Mouse (Mus musculus) hindbrain, embryonic 10.5 days (tissue): ENCODE results near the gene Ptges2. TPM values are rescaled to one million over a fixed set of nuclear protein-coding genes. Genes with fewer than 3 reads are reported as not detected.

Source experiments
- DNase-seq: peaks from one replicate; pipeline ENCODE4 v3.0.0-alpha.2; 2017; ENCODE audit warnings: low spot score
- H3K27ac ChIP-seq: fragments of 300-500 bp; sonication (generic); 2 replicates; pipeline ENCODE4 v1.5.1; 2016; ENCODE audit warnings: mild to moderate bottlenecking, moderate library complexity
- H3K27me3 ChIP-seq: fragments of 300-500 bp; sonication (generic); 2 replicates; pipeline ENCODE4 v1.6.1; 2016; ENCODE audit warnings: mild to moderate bottlenecking; ENCODE audit not compliant: poor library complexity, insufficient read depth, severe bottlenecking
- H3K36me3 ChIP-seq: fragments of 300-500 bp; sonication (generic); 2 replicates; pipeline ENCODE4 v1.6.1; 2016; ENCODE audit warnings: mild to moderate bottlenecking, moderate library complexity
- H3K4me1 ChIP-seq: fragments of 300-500 bp; sonication (generic); replicated peaks from 2 replicates; pipeline ENCODE4 v1.6.1; 2016; ENCODE audit warnings: mild to moderate bottlenecking
- H3K4me3 ChIP-seq: fragments of 300-500 bp; sonication (generic); 2 replicates; pipeline ENCODE4 v1.5.1; 2016; ENCODE audit warnings: mild to moderate bottlenecking, moderate library complexity
- H3K9me3 ChIP-seq: fragments of 300-500 bp; sonication (generic); 2 replicates; pipeline ENCODE4 v1.6.1; 2016; ENCODE audit warnings: mild to moderate bottlenecking, moderate library complexity
- WGBS: fragments of 180-500 bp; shearing (Covaris S2); methylation state at CpG from one replicate; pipeline ENCODE4 v1.1.7; 2016; 5-methylcytosine and 5-hydroxymethylcytosine counted together
- polyA plus RNA-seq: library from polyadenylated mRNA; unstranded; fragments of >200 nt; fragmentation: Nextera tagmentation; extraction: Ambion mirVana; gene quantifications from 2 replicates; pipeline ENCODE4 v1.2.1, GENCODE M21; 2016

The Ptges2 gene
- polyA plus RNA-seq, 1 experiment from 2014 or later, result 32.3 TPM

DNA sequence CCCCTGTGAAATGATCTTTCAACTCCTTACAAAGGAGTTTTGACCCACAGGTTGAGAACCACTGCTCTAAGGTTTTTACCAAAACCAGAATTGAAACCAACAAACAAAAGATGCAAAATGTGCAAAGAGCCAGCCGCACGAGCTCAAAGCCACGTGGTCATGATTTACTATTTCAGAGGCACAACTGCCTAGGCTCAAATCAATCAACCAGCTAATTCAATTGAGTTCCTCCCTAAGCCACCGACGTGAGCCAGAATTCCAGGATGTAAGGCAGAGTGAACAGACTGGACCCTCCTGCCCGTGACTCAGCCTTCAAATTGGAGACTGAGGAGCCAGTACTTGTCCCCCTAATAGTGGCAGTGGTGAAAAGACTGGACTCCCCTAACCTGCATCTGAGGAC lies 43.5 kb downstream of the Ptges2 start:
- H3K36me3 ChIP-seq, result no peaks in the 10 kb centered on the region
- H3K27ac ChIP-seq, result peak overlapping the region; percentile 73
- H3K27me3 ChIP-seq, result no peaks in the 10 kb centered on the region
- WGBS, result 62% methylated on average over 6 of the region's 6 CpGs
- no peak for DNase-seq
- H3K4me3 ChIP-seq, result no peak overlapping the region
- H3K4me1 ChIP-seq, result peaks cover 42% of the 10 kb centered on the region
- H3K9me3 ChIP-seq, result no peaks in the 10 kb centered on the region

DNA sequence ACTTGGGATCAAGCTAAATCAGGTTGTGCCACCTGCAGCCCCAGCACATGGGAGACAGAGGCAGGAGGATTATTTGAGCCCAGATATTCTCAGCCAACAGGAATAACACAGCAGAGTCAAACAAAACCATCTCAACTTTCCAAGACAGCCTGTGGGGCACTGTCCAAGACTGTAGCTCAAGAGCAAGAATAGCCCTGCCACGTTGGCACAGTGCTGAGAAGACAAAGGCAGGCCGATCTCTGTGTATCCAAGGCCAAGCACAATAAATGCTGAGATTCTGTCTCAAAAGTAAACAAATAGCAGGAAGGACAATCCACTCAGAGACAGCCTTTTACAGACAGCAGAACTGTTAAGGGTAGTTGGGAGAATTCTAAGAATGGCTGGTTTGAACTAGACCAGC lies 44.5 kb downstream of the Ptges2 start:
- peak overlapping the region; percentile 36; the same call in 1 of the 2 replicates for H3K27ac ChIP-seq

GRCm38 (mm10) chr2:32440632-32441031 lies 44.9 kb downstream of the Ptges2 start:
- H3K4me3 ChIP-seq, result no peak overlapping the region
- no peaks in the 10 kb centered on the region for H3K9me3 ChIP-seq
- 0 out of 2 replicates have a peak, but pooled peaks cover 11% of the 10 kb centered on the region for H3K36me3 ChIP-seq
- H3K27me3 ChIP-seq, result no peaks in the 10 kb centered on the region
- no peak for DNase-seq
- 85% methylated on average over 1 of the region's 1 CpGs for WGBS
- peaks cover 42% of the 10 kb centered on the region for H3K4me1 ChIP-seq
- H3K27ac ChIP-seq, result no peak overlapping the region

More for the DNA sequence above, 44.5 kb downstream of the Ptges2 start:
- no peaks in the 10 kb centered on the region for H3K9me3 ChIP-seq
- H3K36me3 ChIP-seq, result 0 out of 2 replicates have a peak, but pooled peaks cover 7% of the 10 kb centered on the region
- peaks cover 42% of the 10 kb centered on the region for H3K4me1 ChIP-seq
- H3K27me3 ChIP-seq, result no peaks in the 10 kb centered on the region
- DNase-seq, result no peak
- WGBS, result 73% methylated on average over 2 of the region's 2 CpGs
- H3K4me3 ChIP-seq, result no peak overlapping the region

DNA sequence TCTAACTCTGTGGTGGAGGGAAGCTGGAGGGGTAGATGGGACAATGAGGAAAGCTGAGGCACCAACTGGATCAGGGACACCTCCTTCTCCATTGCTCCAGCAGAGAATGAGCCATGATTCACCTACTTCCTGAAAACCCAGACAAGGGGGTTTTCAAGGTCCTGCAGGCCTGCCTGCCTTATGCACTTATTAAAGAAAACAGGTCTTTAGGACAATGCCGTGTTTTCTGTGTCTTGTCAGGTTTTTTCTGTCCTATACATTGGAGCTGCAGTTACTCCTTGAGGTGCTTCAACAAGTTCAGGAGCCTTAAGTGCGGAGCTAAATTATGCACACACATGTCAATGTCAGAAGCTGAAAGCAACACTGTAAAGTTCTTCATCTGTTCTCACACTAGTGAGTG lies 45.9 kb downstream of the Ptges2 start:
- Histone ChIP-seq H3K4me1 (peaks cover 34% of the 10 kb centered on the region), H3K4me3 (no peak overlapping the region), H3K9me3 (no peaks in the 10 kb centered on the region), H3K27me3 (no peaks in the 10 kb centered on the region), H3K36me3 (0 out of 2 replicates have a peak, but pooled peaks cover 11% of the 10 kb centered on the region), H3K27ac (no peak overlapping the region)
- 92% methylated on average over 2 of the region's 2 CpGs for WGBS
- DNase-seq, result no peak

DNA sequence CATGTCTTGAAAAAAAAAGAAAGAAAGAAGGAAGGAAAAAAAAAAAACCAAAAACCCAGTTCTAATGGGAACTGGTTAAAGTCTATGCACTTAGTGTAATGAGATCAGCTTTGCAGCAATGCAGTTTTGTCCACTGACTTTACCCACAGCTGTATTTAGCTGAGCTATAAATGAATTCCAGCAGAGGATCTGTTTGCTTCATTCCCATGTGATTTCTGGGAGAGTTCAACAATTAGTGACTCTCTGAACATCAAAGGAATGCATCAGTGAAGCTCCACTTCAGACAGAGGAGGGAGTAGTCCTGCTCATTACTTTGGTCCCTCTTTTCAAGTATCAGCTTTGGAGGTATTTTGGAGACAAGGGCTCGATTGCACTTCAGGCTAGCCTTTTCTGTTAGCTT lies 49.8 kb downstream of the Ptges2 start:
- Histone ChIP-seq H3K27ac (no peak overlapping the region), H3K4me1 (peaks cover 20% of the 10 kb centered on the region), H3K4me3 (no peak overlapping the region), H3K36me3 (0 out of 2 replicates have a peak, but pooled peaks cover 11% of the 10 kb centered on the region), H3K27me3 (no peaks in the 10 kb centered on the region), H3K9me3 (no peaks in the 10 kb centered on the region)
- DNase-seq, result no peak
- 92% methylated on average over 1 of the region's 1 CpGs for WGBS

- 83% methylated on average over 9 of the region's 9 CpGs for WGBS
- 0 out of 2 replicates have a peak, but pooled peaks cover 11% of the 10 kb centered on the region for H3K36me3 ChIP-seq
- H3K4me1 ChIP-seq, result peaks cover 27% of the 10 kb centered on the region
- no peak for DNase-seq
- H3K9me3 ChIP-seq, result no peaks in the 10 kb centered on the region
- H3K27me3 ChIP-seq, result no peaks in the 10 kb centered on the region
- H3K27ac ChIP-seq, result no peak overlapping the region
- H3K4me3 ChIP-seq, result no peak overlapping the region
These were observed 51.7 kb downstream of the Ptges2 start for GRCm38 (mm10) chr2:32447264-32447936.

DNA sequence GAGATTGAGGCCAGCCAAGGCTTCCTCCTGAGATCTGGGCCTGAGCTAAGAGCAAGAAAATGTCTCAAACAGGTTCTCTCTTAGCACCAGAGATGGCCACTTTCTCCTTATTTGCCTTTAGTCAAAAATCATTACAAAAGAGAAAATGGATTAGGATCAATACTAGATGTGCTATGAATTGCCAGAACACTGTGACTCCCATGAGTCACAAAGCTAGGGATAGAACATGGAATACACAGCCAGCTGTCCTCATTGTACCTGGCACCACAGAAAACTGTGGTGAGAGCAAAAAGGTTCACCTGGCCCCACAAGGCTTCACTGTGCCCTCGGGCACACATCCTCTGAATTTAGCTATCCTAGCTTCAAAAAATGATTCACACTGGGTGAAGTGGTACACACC lies 52.8 kb downstream of the Ptges2 start:
- Histone ChIP-seq H3K36me3 (0 out of 2 replicates have a peak, but pooled peaks cover 11% of the 10 kb centered on the region), H3K27ac (no peak overlapping the region), H3K4me3 (no peak overlapping the region), H3K9me3 (no peaks in the 10 kb centered on the region), H3K27me3 (no peaks in the 10 kb centered on the region), H3K4me1 (peaks cover 38% of the 10 kb centered on the region)
- DNase-seq, result no peak
- 82% methylated on average over 1 of the region's 1 CpGs for WGBS

DNA sequence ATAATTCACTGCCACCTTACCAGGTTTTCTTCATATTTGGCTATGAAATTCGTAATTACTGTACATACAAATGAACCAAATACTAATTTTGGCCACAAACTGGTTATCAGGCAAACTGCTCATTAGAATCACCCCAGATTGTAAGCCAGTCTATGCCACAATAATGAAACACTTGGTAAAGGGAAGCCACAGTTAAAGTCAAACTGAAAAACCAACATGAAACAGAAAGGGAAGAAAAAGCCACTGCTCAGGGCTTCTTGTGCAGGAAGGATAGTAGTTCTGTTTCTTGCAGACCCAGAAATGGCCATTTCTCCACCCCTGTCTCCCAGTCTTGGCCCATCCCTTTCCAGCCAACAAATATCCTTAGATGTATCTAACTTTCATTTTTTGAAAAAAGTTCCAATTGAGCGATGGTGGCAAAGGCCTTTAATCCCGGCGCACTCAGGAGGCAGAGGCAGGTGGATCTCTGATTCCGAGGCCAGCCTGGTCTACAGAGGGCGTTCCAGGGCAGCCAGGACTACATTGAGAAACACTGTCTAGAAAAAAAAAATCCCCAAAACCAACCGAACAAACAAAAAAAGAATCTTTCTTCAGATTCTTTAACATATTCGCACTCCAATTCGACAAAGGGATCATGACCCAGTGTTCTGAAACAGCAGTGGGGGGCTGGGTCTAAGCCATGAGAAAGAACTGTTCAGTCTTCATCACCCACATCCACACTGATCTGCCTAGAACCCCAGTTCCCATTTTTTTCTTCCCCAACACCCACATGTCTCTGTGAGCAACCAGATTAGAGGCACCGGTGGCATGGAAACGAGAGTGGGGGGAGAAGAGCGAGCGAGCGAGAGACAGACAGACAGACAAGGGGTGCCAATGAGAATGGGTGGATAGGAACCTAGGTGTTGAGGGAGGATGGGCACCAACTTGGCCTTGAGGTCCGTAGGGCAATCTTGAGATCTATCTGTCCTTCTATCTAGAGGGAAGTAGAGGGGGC lies 54.4 kb downstream of the Ptges2 start, which contains the start of gene Naif1:
Naif1 (plus strand) TSS at position 697 of the 994 bp plus-strand sequence.
- no peak for DNase-seq
- 83% methylated on average over 15 of the region's 15 CpGs for WGBS
- Histone ChIP-seq H3K9me3 (no peaks in the 10 kb centered on the region), H3K36me3 (peaks cover 8% of the 10 kb centered on the region), H3K4me3 (peak within 1 kb of the TSS; percentile 79), H3K27me3 (no peaks in the 10 kb centered on the region), H3K27ac (peak within 1 kb of the TSS; percentile 92), H3K4me1 (peaks cover 44% of the 10 kb centered on the region)

DNA sequence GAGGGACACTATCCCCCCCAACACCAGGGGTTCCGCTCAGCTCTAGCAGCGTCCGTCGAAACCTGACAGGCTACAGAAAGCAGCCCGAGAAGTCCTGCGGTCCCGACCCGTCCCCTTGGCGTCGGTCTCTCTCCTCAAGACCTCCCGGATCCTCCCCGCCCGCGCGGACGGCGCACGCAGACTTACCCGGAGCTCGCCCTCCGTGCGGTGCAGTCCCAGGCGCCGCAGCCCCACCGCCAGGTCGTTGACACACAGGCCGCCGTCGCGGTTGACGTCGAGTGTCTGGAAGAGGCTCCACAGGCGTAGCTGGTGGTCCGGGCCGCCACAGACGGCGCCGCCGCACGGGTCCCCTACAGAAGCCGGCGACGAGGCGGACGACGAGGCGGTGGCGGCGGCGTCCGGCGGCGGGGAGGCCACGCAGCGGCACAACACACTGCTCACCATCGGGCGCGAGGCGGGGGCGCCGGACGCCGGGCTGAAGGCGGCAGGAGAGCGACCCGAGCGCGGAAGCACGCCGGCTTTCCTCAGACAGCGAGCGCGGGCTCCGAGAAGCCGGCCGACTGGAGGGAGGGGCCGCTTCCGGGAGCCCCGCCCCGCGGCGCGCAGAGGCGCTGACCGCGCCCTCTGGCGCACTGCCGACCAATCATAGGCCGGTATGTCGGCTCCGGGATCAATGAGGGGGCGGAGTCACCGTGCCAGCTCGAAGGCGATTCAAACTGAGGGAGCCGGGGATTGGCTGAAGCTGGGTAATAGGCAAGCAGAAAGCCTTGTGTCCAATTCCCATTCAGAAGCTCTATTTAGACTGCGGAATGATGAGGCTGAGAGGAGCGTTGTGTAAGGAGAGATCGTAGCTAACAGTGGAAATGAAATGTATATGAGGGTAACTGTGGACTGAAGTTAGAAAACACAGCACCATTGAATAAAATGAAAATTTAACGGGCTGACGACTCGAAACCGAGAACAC lies 55.5 kb downstream of the Ptges2 start, which contains the start of gene Slc25a25:
Slc25a25 (minus strand) TSS at position 565 of the 964 bp plus-strand sequence.
- Histone ChIP-seq H3K4me3 (peak within 1 kb of the TSS; percentile 79), H3K9me3 (no peaks in the 10 kb centered on the region), H3K27me3 (no peaks in the 10 kb centered on the region), H3K27ac (peak within 1 kb of the TSS; percentile 92), H3K4me1 (peaks cover 44% of the 10 kb centered on the region), H3K36me3 (peaks cover 14% of the 10 kb centered on the region)
- under 1% methylated on average over 103 of the region's 103 CpGs for WGBS
- DNase-seq, result peak; percentile 97

GRCm38 (mm10) chr2:32451870-32452372 lies 56.2 kb downstream of the Ptges2 start:
- DNase-seq, result peak; percentile 98
- H3K9me3 ChIP-seq, result no peaks in the 10 kb centered on the region
- H3K4me3 ChIP-seq, result peak overlapping the region; percentile 79
- peaks cover 44% of the 10 kb centered on the region for H3K4me1 ChIP-seq
- H3K36me3 ChIP-seq, result peaks cover 19% of the 10 kb centered on the region
- under 1% methylated on average over 25 of the region's 25 CpGs for WGBS
- H3K27ac ChIP-seq, result peak overlapping the region; percentile 92
- no peaks in the 10 kb centered on the region for H3K27me3 ChIP-seq

DNA sequence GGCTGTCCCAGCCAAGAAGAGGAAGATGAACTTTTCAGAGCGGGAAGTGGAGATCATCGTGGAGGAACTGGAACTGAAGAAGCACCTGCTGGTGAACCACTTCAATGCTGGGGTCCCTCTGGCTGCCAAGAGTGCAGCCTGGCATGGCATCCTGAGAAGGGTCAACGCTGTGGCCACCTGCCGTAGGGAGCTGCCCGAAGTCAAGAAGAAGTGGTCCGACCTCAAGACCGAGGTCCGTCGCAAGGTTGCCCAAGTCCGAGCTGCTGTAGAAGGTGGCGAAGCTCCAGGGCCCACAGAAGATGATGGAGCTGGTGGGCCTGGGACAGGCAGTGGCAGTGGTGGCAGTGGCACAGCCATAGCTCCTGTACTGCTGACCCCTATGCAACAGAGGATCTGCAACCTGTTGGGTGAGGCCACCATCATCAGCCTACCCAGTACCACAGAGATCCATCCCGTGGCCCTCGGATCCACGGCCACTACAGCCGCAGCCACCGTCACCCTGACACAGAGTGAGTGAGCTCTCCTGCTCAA lies 56.8 kb downstream of the Ptges2 start:
- no peaks in the 10 kb centered on the region for H3K9me3 ChIP-seq
- DNase-seq, result no peak
- H3K36me3 ChIP-seq, result peaks cover 19% of the 10 kb centered on the region
- peak overlapping the region; percentile 92 for H3K27ac ChIP-seq
- peaks cover 41% of the 10 kb centered on the region for H3K4me1 ChIP-seq
- 96% methylated on average over 16 of the region's 16 CpGs for WGBS
- no peaks in the 10 kb centered on the region for H3K27me3 ChIP-seq
- H3K4me3 ChIP-seq, result peak overlapping the region; percentile 79
